Mouse (Mus musculus) common myeloid progenitor, adult 5-6 weeks (primary cell): ENCODE results near the gene Gnaz. TPM values are rescaled to one million over a fixed set of nuclear protein-coding genes. Genes with fewer than 3 reads are reported as not detected.
"Not testable (repeated sequence)": the region's sequence is repeated elsewhere in the genome, so short reads cannot be mapped to it uniquely, and the experiment has no call there.

Experiments
- ATAC-seq: replicated peaks from 2 replicates; pipeline ENCODE4 v1.8.0; 2016; ENCODE audit warnings: low read depth, mild to moderate bottlenecking, moderate TSS enrichment, inconsistent platforms; ENCODE audit not compliant: poor library complexity, severe bottlenecking
- total RNA-seq: library from RNA; stranded (forward); fragments of 200-1000, 187-1606 nt; gene quantifications from 2 replicates; pipeline ENCODE4 v1.2.3, GENCODE M21; 2017

Gnaz gene
- total RNA-seq, 1 experiment from 2014 or later, result 2.7 TPM

DNA sequence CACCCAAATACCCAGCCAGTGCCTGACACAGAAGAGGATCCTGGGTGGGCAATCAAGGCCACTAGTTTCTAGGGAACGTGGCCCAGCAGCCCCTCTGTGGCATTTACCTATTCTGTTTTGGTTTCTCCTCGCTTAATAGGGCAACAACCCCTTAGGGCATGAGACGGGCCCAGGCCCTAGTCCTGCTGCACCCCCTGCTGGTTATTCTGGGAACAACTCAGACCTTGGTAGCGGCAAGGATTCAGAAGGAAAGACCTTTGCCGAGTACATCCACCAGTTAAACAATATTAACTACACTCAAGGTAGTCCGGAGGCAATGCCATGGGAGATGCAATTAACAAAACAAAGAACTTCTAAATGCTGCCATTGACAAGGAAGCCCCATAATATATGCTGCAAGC is 54.2 kb downstream of the Gnaz start:
- ATAC-seq, result peak; percentile 93

DNA sequence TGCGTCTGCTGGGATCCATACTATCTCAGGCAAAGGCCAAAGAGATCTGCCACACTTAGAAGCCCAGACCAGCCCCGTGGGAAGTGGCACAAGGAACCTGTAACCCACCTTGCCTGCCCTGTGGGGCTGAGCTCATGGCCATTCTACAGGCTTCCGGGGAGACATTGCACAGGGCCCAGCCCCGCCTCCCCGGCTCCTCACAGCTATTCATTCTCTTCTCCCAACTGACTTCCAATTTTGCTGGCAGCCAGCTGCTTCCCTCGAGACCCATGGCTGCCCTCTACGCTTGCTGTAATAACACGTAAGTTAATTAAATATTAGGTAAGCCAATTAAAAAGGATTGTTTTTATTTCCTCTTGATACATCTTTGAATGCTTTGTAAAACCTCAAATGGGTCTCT is 59.5 kb downstream of the Gnaz start:
- no peak for ATAC-seq

- peak; percentile 50 for ATAC-seq
Observed at GRCm38 (mm10) chr10:75028743-75029142, 61.8 kb downstream of the Gnaz start.

GRCm38 (mm10) chr10:75029677-75030076 is 62.7 kb downstream of the Gnaz start:
- no peak for ATAC-seq

DNA sequence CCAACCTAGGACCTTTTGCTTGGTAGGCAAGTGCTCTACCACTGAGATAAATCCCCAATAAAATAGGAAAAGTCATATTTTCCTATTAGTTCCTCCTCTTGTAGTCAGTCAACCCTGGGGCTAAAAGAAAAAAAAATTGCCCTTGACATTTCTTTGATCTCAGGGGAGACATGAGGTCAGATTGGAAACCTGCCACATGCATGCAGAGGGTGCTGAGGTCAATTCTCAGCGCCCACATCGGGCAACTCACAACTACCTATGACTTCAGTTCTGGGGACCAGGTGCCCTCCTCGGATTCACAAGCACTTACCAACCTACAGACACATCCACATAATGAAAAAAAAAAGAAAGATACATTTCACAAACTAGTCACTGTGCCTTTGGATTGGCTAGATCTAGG is 63.3 kb downstream of the Gnaz start:
- no peak for ATAC-seq

- ATAC-seq, result no peak
Observed at GRCm38 (mm10) chr10:75031345-75032114, 64.6 kb downstream of the Gnaz start.

DNA sequence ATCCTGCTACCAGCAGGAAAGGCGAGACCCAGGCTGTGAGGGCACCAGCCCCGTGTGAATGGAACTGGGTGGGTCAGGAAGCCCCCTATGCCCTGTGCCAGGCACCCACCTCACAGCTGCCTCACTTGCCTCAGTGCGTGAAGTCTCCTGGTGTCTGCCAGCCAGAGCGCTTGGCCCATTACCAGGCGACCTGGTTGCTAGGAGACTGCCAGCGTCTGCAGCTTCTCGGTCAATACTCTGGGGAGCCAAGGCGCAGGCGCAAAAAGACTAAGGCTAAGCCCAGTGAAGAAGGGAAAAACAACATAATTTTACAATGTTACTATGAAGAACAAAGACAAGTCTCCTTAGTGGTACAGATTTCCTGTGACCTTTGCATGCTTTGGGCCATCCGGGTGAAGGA is 65.4 kb downstream of the Gnaz start, which contains the start of gene Rsph14:
TSS of gene Rsph14 (minus strand) at position 192 of the 400 bp plus-strand sequence.
- no peak for ATAC-seq

GRCm38 (mm10) chr10:75036883-75037379 is 70.0 kb downstream of the Gnaz start, which contains the start of gene Rab36:
TSS of gene Rab36 (plus strand) at chr10:75037058.
- ATAC-seq, result peak; percentile 93

GRCm38 (mm10) chr10:75042060-75042459 is 75.1 kb downstream of the Gnaz start:
- ATAC-seq, result not testable (repeated sequence)

- ATAC-seq, result no peak
Observed at GRCm38 (mm10) chr10:75044459-75044858, 77.5 kb downstream of the Gnaz start.

DNA sequence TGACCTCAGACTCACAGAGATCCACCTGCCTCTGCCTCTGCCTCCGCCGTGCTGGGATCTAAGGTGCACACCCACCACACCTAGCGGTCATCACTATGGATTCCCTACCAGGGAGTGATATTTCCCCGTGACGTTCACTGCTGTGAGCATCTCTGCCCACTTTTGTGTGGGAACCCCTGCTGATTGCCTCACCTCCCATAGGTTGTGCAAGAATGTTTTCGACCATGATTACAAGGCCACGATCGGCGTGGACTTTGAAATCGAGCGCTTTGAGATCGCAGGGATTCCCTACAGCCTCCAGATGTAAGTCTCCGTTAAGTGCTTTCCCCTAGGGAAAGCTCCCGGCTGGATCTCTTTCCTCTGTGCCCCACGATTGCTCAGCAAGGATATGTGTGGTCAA is 78.9 kb downstream of the Gnaz start:
- no peak for ATAC-seq

DNA sequence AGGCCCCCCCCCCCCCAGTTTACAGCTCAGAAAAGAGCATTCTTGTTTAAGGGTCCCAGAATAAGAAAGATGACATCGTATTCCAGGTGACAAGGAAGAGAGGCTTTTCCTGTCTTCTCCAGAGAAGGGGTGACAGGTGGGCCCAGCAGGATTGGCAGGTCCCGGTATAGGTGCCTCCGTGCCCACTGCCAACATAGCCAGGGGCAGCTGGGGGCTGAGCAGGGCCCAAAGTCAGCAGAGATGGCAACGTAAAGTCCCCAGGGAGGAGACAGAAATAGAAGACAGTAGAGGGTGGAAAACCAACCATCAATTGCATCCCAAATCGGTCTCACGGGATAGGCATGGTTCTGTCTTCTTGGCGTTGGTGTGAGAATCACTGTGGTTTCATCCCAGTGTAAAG is 81.7 kb downstream of the Gnaz start:
- no peak for ATAC-seq

GRCm38 (mm10) chr10:75051364-75052074 is 84.5 kb downstream of the Gnaz start:
- no peak for ATAC-seq

- ATAC-seq, result no peak
Observed at GRCm38 (mm10) chr10:75052902-75053301, 85.9 kb downstream of the Gnaz start.

GRCm38 (mm10) chr10:75053655-75054054 is 86.7 kb downstream of the Gnaz start:
- no peak for ATAC-seq

DNA sequence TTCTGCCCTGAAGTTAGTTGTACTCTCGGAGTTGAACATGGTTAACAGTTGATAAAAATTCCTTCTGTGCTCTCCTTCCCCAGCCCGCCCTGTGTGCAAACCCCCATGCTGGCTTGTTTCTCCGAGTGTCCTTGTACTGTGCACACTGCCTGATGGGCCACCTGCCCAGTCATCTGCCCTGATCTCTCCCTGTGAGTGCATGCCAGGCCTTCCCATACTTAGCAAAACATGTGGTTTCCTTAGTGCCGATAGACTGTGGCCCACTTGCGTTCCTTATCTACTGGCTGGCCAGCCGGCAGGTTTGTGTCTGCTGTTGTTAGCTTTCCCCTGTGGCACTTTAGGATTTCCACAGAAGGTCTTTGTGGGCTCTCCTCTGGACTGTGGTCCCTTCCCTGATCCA is 87.1 kb downstream of the Gnaz start:
- ATAC-seq, result peak; percentile 34

- ATAC-seq, result peak; percentile 70
Observed at GRCm38 (mm10) chr10:75055672-75056071, 88.7 kb downstream of the Gnaz start.

DNA sequence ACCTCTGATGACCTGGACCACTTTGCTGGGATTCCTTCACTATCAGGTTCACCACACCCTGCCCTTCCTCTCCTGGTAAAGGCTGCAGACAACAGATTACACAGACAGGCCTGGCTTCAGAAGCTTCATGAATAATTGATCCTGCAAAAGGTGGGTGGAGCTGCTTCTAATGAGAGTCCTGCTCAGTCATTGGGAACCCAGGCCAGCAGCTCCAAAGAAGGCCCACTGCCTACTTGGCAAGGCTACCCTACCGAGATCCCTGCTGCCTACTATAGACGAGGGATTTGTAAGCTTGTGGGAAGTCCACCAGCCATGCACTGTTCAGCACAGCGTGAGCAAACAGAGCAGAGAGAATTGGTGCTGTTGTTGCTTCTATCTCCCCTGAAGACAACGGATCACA is 89.3 kb downstream of the Gnaz start:
- no peak for ATAC-seq

DNA sequence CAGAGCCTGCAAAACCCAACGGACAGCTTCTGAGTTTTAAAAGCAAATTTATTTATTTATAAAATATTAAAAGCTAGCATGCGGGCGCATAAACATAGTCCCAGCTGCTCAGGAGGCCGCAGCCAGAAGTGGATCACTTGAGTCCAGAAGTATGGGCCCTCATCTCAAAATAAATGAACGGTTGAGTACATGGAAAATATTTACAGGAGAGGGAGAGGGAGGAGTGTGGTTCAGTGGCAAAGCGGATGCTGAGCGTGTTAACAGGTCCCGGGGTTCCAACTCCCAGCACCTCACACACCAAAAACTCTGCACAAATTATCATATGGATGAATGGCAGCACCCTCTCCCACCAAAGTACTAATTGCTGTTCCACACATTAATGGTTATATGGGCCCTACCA is 91.4 kb downstream of the Gnaz start:
- no peak for ATAC-seq

- no peak for ATAC-seq
Observed at GRCm38 (mm10) chr10:75058761-75059395, 91.9 kb downstream of the Gnaz start.

DNA sequence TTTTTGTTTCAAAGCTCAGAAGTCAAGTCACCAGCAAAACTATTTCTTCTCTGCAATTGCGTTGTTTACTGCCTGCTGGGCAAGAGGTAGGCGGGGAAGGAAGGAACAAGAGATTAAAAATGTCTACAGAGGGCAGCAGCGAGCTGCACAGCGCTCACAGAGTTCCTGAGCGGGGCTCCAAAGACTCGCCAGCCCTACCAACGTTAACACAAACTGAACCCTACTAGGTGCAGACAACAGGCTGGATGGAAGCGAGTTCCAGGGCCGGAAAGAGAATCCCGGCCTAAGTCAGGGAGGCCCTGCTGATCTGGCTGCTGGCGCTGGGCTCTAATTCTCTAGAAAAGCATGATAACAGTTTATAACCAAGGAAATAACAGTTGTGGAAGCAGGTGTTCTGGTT is 92.4 kb downstream of the Gnaz start:
- ATAC-seq, result peak; percentile 57
